Mouse (Mus musculus) regulatory T cell (primary cell): ENCODE results near the gene Klhl29.

Experiments used
- in situ Hi-C: fragments of 300-600 bp; cut with MboI, MseI; formaldehyde crosslinking; loops from one replicate; pipeline ENCODE4 v1.15.1; 2025; ENCODE audit warnings: high pct_unique_total_duplicates

Klhl29 gene

DNA sequence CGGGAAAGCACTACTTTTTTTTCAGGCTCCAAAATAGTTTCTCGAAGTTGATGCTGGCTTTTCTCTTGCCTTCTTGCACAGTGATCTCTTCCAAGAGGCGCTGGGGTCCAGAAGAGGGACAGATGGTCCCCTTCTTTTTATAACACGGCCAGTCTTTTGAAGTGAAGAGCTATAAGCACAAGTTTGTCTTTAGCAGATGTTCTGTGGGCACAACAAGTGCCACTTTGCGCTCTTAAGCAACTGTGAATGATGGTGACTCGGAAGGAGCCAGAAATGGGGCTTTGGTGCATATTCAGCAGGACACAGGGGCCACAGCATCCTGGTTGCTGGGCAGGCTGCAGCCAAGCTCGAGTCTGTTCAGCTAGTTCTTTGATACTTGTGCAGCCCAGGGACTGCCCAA lies 249.6 kb downstream of the Klhl29 start:
- in situ Hi-C loops = loop anchor here (10.0 kb wide), 1 partner anchor 331 kb away; no protein-coding TSS in a partner anchor

DNA sequence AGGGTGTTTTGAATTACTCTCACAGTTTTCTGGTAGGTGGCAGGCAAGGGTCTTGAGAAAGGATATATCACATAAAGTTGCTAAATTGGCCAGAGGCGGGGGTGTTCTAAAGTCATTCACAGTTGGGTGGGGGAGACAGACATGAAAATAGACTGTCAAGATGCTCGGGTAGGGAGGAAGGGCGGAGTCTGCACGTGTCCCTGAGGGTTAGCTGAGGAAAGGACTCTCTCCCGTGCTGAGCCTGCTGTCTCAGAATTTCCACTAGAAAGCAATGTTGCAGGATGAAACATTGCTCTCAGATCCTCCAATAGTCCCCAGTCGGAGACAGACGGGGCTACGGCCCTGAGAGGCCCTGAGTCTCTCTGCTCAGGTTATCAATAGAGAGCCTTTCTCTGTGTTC lies 252.5 kb downstream of the Klhl29 start:
- in situ Hi-C loops = loop anchor here (10.0 kb wide), 1 partner anchor 328 kb away; no protein-coding TSS in a partner anchor

DNA sequence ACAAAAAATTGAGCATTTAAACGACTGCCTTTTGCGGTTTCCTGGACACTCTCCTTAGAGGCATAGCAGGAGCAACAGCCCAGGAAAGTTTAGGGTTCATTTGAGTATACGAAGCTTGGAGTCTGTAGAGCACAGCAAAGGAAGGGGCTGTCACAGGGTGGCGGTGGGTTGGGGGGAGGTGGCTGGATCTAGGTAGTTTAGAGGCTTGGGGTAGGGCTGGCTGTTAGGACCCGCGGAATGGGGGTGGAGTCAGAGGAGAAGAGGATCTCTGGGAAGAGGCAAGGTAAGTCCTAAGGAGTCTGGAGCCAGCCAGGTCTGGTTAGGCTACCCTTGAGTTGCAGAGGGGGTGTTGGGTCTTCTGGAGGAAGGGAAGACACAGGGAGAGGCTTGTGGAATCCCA lies 255.2 kb downstream of the Klhl29 start:
- in situ Hi-C loops = loop anchor here (10.0 kb wide), 1 partner anchor 325 kb away; no protein-coding TSS in a partner anchor

DNA sequence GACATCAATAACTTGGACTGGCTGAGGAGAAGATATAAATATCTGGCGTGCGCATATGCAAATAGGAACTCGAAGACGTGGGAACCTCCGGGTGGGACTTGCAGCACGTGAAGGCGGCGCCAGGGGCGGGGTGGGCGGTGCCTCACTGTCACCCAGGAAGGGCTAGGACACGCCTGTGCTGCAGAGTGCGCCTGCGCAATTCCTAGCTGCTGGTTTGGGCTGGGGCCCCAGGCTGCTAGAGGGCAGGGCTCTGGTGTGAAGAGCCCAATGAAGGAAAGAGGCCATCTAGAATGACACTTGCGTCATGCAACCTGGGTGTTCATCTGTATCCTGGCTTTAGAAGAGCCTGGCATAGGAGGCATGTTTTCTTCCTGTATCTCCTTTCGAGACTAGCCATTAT lies 255.8 kb downstream of the Klhl29 start:
- in situ Hi-C loops = loop anchor here (10.0 kb wide), 1 partner anchor 325 kb away; no protein-coding TSS in a partner anchor

DNA sequence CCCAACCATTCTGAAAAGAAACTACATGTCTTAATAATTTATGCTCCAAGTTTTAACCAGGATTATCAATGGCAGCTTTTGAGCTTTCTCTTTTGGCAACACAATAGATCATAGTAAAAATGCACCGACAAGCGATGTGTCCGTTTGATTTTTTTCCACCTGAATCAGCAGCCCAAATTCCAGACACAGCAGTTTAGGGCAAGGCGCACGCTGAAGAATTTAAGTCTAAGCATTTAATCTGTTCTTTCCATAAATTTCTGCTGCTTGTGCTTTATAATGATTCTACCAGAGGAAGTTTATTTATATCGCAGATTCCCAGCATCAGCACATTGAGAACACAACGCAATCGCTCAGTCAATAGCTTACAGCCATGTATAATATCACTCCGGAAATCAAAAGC lies 256.2 kb downstream of the Klhl29 start:
- in situ Hi-C loops = no loop called here

DNA sequence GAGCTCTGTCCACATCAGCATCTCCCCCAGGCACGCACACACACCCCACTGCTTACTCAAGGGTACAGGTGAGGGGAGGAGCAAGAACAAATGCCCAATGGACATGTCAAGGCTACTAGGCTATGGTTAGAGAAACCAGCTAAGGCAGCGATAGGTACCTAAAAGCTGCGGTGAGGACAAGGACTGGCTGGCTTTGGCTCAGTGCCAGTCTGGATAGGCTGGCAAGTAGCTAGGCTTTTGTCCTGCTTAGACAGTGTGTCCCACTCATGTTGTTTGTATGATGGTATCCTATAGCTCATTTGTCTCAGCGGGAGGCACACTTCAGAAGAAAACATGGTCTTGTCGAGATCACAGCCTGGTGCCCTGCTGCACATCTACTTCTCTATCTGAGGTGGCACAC lies 258.9 kb downstream of the Klhl29 start:
- in situ Hi-C loops = no loop called here

DNA sequence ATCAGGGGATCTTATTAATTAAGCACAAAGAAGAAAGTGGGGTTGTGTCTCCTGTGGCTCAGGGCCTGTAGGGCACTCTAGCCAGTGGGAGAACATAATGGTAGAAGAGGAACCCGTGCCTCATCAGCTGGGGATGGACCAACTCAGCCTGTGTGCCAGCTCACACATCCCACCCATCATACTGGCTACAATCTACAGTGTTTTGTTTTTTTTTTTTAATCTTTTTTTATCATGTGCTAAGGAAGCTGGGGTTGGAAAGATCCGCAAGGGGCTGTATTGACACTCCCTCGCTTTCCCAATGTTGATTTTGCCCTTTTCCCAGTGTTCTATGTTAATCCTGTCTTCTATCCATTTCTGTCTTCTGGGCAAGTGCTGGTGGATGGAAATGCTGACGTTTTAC lies 260.9 kb downstream of the Klhl29 start:
- in situ Hi-C loops = no loop called here

DNA sequence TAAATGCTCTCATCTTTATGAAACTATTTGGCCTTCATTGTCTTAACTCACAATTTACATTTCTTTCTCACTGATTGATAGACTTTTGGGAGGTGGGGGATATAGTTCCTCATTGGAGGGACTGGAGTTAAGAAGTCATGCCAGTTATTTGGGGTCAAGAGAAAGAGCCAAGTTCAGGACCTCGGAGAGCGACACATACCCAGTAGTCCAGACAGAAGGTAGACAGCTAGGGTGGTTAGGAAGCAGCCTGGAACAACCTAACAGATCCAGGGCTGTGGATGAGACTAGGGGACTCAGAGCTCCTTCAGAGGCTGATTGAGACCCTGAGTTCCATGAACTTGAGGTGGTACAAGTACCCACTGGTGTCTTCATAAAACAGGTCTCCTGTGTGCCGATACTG lies 264.1 kb downstream of the Klhl29 start:
- in situ Hi-C loops = no loop called here

DNA sequence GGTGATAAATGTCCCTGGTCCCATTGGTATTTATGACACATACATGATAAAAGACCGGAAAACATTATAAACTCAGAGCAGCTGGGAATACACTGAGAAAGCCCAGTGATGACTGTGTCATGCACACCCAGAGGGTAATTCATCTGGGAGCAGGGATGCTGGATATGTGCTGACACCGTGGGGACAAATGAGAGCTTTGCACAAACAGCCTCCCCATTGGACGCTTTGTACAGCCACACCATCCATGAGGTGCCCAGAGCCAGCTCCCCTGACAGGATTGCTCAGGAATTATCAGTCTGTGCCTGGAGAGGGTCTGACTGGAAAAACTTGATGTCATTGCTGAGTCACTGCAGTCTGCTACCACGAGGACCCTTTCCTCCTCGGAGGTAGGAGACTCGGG lies 266.9 kb downstream of the Klhl29 start:
- in situ Hi-C loops = no loop called here

DNA sequence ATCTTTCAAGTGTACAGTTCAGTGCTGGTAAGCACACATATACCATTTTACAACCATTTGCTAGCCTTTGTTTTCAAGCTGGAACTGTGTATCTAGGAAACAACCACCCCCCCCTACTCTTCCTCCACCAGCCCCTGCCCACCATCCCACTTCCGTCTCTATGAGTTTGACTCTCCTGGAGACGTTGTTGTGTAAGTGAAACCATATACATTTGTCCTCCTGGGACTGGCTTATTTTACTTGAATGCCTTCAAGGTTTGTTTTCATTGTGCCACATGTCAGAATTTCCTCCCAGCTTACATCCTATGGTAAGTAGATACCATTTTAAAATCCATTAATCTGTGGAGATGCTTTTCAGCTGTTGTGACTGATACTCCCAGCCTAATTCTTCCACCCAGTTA lies 267.7 kb downstream of the Klhl29 start:
- in situ Hi-C loops = no loop called here

DNA sequence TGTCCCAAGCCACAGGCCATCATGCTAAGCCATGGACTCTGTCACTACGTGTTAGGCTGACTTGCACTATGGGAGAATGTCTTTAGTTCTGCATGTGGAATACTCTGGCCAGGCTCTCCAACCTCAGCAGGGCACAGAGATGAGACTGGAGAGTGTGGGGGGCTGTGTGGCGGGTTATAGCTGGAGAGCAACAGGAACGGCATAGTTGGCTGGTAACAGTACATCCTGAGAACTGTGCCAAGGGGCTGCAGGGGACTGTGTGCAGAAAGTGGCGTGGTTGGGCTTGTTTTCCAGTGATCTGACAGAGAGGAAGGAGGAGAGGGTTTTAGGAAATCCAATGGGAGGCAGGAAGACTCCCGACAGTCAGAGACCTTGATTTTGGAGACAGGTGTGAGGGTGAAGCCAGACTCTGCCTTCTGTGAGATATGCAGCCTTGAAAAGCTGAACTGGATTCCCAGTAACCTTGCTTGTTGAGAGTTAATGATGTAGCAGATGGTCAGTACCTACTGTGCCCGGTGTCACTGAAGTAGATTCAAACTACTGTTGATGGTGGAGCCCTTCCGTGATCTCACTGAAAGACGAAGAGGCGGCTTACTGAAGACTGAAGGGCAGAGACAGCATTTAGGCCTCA lies 270.9 kb downstream of the Klhl29 start:
- in situ Hi-C loops = no loop called here

DNA sequence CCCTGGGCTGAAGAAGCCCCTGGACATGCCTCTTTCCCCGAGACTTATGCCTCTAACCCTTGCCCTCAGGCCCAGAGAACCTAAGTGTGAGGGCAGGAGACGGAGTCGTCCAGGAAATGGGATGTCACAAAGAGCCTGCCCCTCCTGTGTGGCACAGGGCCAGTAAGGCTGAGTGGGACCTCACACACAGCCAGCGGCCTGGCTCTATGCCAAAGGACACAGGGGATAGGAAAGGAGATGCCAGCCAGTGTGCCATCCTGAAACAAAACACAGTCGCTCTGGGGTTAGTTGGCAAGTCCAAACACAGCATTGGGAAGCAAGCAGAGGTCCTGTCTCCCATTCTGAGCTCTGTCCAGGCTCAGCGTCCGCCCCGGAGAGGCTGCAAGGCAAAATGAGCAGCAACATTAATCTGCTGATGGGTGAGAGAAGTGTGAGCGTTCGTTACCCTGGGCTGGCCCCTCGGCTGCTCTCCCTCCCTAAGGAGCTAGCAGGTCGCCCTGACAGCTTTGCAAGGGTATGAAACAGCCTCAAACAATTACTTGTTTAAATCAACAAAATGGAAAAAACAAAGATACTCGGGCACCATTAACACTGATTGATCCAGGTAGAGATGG lies 274.0 kb downstream of the Klhl29 start:
- in situ Hi-C loops = no loop called here

DNA sequence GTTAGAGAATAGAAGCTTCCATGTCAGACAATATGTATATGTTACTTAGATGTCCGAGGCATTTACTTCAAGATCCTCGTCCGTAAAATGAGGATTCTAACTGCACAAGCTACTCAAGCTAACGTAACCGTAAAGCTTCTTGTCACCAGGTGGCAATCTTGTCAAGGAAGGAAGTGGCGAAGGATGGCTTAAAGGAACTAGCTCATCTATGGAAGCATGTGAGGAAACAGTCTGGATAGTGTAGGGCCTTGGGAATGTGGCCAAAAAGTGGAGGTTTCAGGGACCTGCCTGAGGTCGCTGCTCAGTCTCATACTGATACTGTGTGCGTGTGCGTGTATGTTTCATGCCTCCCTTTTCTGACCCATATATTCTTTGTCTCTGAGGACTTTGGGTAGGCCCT lies 275.9 kb downstream of the Klhl29 start:
- in situ Hi-C loops = no loop called here

DNA sequence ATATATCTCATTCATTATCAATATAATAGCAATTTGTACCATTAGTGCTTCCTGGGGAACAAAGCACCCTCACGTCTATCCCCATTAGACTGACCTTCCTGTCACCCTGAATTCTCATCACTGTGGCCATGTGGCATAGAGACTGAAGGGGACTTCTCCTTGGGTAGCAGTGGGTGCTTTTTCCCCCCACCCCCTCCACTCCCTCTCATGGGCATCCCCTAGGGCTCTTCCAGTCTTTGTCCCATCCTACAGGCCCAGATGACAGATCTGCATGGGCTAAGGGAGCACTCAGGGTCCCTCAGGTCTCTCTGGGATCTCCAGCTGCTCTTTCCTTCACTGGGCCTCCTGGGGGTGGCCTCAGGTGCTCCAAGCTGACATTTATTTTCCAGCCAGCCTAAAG lies 286.8 kb downstream of the Klhl29 start:
- in situ Hi-C loops = no loop called here

DNA sequence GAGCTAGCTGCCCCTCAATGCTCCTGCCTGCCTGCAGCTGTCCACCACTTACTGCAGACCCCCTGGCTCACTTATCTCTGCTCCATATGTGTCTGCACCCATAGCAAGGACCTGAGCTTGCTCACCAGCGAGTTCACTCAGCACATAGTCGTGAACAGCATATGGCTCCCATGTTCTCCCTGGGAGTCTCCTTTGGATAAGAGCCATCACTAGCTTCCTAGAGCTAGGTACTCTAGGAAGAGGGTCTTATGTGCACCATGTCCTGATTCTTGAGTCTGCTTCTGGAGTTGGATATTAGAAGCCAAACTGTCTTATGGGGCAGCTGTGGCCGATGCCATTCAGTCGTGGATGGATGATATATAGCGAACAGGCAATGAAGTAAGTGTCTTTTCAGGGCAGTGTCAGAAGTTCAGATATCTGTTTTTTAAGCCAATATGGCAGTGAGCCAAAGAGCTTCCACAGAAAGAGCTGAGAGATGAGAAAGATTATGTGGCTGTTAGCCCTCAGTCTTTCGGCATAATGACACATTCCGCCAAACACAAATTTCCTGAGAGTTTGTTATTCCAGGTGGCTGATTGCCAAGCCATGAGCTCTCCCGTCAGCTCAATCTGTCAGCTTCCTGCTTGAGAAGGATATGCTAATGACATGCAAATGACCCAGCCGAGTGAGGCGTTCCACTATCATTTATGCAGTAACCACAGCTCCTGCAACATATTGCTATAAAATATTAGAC lies 287.5 kb downstream of the Klhl29 start:
- in situ Hi-C loops = no loop called here

DNA sequence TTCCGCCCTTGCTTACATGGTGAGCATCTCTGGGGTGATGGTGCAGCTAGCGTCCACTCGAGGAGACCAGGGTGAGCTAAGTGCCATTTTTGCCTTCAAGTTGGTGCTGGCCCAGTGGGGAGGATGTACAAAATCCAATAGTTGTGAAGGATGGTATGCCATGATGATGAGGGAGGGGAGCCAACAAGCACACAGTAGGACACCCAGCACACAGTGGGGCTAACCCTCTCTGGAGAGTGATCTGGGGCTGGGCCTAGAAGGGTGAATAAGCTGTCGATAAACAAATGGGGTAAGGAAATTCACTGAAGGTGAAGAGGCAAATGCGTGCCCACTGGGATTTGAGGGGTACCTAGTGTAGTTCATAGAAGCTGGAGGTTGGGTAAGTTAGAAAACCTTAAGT lies 290.8 kb downstream of the Klhl29 start:
- in situ Hi-C loops = no loop called here

DNA sequence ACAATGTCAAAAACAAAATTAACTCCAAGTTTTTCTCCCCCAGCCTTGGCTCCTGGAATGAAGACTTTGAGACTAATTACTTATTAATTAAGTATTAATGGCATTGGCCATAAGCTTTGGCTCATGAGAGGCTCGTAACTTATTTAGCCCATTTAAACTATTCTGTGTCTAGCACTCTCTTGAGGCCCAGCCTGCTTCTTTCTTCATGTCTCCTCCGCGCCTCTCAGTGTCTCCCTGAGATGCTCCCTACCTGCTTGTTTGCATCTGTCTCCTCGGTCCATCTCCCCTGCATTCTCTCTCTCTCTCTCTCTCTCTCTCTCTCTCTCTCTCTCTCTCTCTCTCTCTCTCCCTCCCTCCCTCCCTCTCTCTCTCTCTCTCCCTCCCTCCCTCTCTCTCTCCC lies 294.0 kb downstream of the Klhl29 start:
- in situ Hi-C loops = no loop called here

DNA sequence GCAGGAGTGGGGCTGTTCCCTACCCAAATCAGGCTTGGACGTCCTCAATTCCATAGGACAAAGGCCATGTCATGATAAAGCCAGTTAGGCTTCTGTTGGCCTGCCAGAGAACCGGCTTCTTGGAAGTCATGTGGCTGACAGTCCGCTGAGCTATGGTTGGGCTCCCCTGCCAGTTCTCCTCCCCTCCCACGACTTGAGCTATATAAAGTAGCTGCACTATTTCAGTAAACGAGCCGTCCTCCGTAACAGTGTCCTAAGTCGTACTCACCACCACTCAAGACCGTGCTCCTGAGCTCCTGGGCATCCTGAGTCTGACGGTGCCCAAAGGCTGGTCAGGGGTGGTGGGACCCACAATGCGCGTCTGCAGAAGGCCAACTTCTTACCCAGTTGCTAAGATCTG lies 302.3 kb downstream of the Klhl29 start:
- in situ Hi-C loops = no loop called here

DNA sequence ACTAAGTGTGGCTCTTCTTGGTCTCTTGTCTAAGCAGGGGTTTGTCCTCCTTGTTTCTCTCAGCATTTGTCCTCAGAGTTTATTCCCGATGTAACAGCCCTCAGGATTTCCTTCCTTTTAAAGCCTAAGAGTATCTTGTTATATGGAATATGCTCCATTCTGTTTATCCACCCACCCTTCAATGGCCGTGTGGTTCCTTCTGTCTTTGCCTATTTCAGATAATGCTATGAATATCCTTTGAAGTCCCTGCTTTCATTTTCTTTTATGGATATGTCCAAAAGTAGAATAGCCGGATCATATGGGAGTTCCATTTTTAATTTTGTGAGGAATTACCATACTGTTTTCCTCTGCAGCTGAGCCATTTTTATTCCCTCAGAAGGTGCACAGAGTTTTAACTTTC lies 305.4 kb downstream of the Klhl29 start:
- in situ Hi-C loops = no loop called here

DNA sequence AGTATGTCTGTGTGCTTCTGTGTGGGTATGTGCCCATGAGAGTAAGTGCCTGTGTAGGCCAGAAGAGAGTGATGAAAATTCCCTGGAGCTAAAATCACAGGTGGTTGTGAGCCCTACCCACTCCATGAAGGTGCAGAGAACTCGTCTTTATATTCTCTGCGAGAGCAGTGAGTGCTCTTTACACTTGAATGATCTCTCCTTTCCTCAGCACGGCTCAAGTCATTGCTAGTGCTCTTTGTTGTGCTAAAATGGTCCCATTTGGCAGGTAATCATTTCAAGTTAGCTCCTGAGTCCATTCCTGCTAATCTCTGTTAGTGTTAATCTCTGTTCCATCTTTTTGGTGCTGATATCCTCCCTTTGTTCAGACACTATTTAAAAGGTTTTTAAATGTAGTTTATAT lies 307.9 kb downstream of the Klhl29 start:
- in situ Hi-C loops = no loop called here

DNA sequence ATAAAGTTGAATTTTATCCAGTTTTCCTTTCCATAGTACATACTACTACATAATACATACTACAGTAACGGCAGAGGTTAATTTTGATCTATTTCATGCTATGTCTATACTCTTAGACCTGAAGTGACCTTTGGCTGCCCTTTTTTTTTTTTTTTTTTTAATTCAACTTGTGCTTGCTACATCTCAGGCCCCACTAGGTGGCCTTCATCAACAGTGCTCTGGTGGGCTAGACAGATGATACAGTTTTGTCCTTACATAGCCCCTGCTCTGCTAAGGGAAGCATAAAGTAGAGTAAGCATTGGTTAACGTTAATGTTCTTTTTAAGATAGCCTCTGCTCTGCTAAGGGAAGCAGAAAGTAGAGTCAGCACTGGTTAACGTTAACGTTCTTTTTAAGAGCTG lies 327.4 kb downstream of the Klhl29 start:
- in situ Hi-C loops = no loop called here

DNA sequence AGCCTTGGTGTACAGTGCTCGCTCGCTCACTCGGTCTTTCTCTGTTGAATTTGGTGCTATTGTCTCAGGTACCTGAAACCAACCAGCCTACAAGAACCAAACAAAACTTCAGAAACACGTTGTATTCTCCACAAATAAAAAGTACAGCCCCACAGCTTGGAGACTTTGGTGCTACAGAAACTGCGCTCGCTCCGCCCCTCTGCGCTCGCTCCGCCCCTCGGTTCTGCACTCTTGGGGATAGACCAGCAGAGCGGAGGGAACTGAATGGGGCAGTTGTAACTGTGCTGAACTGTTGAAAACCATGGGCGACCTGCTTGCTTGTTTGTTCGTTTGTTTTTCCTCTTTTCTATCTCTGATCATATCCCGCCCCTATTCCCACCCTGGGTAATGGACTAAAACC lies 331.3 kb downstream of the Klhl29 start:
- in situ Hi-C loops = no loop called here

DNA sequence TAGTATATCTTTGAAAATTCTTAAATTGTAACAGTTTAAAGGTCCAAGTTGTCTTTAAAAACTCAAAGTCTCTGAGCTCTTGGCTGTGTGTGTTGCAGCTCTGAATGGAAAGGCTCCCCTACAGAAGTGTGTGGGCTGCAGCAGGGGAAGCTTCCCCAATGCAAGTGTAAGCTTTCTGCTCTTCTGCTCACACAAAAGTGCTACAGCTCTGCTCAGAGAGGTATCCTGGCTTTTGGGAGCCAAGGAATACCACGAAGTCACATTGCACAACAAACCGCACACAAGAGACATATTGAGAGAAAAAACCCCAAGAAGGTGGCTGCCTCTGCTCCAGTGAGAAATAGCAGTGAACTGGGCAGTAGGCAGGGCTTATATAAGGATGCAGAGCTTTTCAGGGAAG lies 337.5 kb downstream of the Klhl29 start:
- in situ Hi-C loops = no loop called here
